Mouse (Mus musculus): ENCODE measurements at regions not wholly inside any gene's neighbourhood (a gene's known extent, or its start where the extent isn't known, plus 50 kb on each side); places are given as distances from the start of the nearest gene placed in this dataset.

DNA sequence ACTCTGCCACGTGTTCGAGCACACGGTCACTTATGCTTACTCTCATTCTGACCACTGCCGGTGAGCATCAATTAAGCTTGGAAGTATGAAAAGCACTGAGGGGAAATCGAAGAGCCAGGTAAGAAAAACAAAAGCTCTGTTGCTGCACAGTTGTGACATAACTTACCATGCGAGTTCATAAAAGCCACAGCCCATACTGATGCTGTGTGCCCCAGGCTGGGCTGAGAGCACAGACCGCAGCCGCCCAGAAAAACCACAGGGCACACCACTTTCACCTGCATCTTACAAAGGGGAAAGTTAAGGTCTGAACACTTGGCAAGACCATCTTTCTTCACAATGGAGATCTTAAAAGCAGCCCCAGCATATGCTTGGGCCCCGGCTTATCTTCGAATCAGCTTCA lies 338.2 kb upstream of the Nfe2l3 start:
- no peak for DNase-seq (ENCODE audit: low read depth, low spot score)

DNA sequence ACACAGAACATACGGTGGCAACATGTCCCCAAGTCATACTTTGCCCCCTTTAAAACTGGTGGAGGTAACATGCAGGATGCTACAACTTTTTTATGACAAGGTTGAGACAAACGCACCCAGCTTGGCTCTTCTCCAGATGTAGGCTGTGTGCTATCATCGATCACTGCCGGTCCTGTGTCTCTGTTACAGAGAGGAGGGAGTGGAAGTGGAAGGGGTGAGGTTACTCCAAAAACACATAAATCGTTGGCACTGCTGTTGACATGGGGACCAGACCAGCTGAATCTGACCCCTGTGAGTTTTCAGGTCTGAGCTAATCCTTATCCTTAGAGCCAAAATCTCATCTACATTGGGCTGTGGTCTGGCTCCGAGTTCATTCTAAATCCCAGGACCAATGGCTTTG lies 335.0 kb upstream of the Nfe2l3 start:
- no peak for DNase-seq (ENCODE audit: low read depth, low spot score)

DNA sequence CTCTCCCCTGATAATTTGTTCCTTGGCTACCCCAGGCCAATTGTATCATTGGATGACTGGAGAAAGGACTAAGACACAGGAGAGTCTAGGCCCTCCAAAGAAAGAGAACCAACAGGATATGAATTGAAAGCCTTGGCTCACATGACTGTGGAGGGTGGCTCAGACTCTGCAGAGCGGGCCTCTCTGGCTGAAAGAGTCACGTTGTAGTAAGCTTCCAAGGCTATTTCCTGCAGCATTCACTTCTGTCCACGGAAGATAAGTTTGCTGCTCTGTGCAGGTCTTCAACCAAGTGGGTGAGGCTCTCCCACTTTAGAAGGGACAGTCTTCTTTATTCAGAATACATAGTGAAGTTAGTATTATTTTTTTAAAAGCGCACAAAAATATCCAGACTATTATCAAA lies 332.1 kb upstream of the Nfe2l3 start:
- no peak for DNase-seq (ENCODE audit: low read depth, low spot score)

DNA sequence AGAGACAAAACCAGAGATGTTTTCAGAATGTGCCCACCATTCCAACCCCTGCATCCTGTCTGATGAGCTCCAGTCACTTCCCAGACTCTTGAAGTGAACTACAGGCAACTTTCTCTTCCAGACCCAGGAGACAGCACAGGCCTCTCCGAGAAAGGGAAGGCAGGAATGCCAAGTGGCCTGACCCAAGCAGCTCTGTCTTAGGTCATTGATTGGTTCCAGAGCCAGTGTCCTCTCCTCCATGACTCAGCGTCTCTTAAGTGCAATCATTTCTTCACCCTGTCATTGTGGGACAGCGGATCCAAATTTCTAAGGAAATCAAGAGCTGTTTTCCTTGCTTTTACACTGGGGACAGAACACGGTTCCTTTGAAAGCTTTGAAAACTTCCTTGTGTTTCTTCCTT lies 329.2 kb upstream of the Nfe2l3 start:
- no peak for DNase-seq (ENCODE audit: low read depth, low spot score)

DNA sequence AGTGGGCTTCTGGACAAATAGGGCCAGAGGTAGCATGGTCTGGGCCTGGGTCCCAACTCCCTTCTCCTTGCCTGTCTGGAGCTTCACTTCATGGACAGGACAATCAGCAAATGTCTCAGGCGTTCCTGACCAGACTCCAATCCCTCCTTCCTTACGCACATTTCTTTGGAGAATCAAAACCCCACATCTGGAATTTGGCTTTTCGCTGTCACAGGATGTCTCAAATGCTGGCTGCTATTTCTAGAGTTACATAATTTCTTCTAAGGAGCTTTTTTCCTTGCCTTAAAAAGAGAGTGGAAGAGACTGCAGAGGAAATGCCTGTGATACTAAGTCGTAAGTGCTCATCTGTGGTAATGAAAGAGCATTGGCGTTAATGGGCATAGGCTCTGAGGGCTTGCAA lies 328.1 kb upstream of the Nfe2l3 start:
- DNase-seq (ENCODE audit: low read depth, low spot score) = no peak

DNA sequence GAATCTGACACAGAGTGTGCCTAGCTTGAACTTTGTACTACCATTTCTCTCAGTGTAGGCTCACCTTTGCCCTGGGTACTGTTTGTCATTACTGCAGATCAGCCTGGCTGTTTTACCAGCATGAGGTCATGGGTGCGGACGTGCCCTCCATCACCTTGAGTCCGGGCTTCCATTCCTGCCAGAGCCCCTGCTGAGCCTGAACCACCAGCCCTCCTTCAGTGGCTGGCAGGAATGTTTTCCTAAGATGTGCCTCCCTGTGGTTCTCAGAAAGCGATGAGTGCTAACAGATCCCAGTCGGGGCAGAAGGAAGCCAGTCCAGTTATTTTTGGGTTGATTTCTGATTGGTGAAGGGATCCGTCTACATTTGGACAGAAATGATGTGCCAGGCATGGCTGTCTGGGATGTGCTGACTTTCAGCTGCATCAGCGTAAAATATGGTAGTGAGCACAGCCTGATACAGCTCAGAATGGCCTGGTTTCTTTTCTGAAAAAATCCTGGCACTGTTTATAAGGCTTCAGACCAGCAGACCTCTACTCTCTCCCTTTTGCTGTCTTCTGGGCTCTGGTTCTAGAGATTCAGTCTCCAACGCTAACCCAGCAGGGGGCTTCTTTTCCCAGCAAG lies 324.0 kb upstream of the Nfe2l3 start:
- DNase-seq (ENCODE audit: low read depth, low spot score) = peak; percentile 54

DNA sequence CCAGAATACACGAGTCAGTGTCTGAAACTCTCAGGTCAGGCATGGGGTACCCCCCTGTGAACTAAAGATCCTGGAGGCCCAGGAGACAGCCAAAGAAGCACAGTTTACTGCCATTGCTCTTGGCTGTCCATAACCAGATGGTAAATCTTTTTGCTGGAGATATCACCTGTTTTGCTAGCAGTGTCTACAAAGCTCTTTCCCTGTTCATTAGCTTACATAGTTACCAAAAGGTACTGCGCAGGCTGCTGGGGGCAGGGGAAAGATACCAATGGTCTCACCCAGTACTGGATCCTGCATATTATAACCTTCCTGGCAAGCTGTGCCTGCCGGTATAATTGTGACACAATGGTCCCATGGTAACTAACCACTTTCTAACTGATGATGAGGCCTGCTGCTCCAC lies 321.9 kb upstream of the Nfe2l3 start:
- DNase-seq (ENCODE audit: low read depth, low spot score) = no peak

DNA sequence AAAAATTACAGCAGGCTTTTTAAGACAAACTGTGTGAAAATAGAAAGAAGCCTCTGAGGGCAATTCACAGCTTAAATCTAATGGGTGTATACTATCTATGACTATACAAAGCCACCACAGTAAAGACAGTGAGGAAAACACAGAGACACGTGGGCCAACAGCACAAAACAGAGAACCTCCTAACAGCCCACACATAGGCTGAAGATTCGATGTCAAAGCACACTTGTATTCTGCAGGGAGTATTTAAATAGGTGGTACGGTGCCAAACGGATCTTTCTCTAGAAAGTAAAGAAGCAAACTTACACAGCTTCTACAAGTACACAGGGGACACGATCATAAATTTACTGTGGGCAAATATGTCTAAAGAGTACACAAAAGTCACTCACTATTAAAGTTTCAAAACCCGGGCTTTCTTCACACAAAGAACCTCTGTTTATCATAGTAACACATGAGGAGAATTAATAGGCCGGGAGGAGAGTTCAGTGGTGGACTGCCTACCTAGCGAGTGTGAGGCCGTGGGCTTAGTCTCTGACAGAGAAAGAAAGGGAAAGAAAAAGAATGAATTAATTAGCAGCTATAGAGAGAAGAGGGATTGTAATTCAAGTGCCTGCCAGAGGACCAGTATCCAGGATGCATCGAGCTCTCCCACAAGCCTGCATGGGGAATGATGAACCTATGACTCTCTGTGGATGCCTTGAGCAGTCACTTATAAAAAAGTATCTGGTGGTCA lies 317.7 kb upstream of the Nfe2l3 start:
- DNase-seq (ENCODE audit: low read depth, low spot score) = no peak

DNA sequence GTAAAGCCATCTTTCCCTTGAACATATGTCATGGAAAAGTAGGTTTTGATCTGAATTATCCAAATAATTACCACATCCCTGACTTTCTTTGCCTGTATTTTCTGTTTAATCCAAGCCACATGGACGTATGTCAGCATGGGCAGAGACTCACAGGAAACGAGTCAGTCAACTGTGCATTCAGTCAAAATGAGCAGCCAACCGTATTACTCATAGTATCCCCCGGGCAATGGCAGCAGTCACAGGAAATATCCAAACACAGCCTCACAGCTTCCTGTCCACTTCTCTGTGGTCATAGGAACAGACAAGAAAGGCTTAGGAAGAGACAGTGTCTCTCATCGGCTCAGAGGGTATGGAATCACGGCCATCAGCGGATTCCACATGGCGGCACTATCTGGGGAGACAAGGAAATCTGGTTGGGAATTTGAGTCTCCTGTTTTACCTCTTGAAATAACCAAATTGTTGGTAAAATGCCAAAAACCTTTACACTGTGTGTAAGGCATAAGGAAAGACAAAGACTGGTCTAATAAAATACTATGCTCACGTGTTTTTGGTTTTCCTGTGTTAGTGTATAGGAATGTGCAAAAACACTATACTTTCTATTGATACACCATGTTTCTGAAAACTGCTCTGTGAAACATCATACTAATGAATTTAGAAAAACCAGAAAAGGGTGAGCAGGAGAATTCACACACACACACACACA lies 313.5 kb upstream of the Nfe2l3 start:
- no peak for DNase-seq (ENCODE audit: low read depth, low spot score)

DNA sequence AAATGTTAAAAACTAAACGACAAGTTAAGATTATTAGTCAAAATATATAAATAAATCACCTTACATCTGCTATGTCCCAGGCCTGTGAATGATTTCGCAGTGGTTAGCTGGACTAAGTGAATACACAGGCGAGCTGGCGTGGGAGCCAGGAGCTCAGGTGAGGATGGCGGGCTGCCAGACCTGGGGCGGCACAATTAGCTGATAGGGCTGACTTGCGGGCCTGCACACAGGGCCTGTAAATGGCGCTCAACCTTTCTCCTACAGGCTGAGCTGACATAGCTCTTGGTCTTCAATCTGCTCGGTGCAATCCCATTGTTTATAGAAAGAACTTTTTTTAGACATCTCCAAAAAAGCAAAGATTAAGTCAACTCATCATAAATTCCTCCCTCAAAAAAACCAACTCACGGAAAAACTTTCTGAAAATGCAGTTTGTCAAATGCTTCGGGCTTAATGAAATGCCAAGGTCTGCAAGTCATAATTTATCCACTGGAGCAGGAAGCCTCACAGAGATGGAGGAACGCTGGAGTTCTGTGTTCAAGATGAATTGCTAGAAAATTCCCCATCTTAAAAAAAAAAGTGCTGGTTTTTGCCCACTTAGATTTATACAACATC lies 312.7 kb upstream of the Nfe2l3 start:
- peak; percentile 27 for DNase-seq (ENCODE audit: low read depth, low spot score)

DNA sequence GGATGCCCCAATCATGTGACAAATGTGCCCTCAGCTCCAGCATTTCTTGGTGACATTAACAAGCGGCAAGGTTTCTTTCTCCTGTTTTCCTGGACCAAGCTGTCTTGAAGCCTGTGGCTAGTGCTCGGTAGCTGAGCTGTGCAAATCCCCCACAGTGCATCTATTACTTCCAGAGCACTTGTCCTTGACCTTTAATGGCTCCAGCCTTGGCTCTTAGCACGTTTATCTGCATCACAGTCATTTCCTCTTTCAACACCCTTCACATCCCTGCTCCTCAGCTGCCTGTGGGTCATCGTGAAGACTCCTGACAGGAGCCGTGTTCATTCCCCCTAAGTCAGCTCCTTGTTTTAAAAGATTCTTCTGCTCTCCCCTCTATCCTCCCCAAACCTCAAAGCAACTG lies 309.5 kb upstream of the Nfe2l3 start:
- DNase-seq (ENCODE audit: low read depth, low spot score) = peak; percentile 76

DNA sequence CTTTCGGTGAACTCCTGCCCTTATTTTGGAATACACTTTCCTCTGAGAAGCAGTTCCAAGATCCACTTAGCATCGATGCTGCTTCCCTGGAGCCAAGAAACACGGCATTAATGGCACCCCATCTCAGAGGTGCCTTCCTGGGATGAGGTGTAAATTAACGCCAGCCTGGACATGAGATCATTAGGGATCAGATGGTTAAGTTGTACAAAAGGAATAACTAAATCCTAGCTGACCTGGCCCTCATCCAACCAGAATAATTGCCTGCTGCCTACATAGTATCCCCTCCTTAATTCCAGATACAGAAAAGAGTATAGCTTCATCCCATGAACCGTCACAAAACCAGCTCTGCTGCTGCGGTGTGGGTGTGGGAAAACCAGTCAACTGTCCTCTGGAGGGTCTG lies 304.6 kb upstream of the Nfe2l3 start:
- no peak for DNase-seq (ENCODE audit: low read depth, low spot score)

DNA sequence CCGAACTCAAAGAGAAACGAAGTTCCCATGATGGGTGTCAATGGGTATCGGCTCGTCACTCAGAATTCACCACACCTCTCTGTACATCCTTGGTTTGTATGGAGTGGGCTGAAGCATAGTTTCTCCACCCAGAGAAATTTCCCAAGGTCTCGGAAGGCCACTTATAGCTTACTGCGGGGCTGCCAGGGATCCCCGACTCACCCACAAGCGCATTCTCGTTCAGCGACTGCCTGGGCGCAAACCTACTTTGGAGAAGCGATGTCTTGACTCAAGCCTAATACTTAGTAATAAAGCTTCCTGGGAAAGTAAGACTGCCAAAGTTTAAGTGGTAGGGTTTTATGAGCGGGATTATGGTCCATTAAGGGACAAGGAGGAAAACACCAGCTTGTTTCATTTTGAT lies 303.4 kb upstream of the Nfe2l3 start:
- no peak for DNase-seq (ENCODE audit: low read depth, low spot score)

DNA sequence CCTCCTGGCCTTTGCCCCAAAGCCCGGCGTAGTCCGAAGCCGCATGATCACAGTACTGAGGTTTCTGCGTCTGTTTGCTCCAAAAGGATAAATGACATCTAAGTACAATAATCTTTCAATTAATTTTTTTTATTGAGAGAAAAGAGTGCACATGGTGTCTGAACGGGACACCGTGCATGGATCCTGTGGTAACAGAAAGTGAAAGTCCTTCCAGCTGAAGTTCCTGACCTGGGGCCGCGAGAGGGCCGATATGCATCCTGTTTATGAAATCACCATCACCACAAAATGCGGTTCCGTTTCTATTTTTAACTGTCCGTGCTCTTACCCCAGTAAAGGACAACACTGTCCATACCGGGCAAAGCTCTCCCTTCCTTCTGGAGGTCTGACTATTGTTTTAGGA lies 302.9 kb upstream of the Nfe2l3 start:
- no peak for DNase-seq (ENCODE audit: low read depth, low spot score)

DNA sequence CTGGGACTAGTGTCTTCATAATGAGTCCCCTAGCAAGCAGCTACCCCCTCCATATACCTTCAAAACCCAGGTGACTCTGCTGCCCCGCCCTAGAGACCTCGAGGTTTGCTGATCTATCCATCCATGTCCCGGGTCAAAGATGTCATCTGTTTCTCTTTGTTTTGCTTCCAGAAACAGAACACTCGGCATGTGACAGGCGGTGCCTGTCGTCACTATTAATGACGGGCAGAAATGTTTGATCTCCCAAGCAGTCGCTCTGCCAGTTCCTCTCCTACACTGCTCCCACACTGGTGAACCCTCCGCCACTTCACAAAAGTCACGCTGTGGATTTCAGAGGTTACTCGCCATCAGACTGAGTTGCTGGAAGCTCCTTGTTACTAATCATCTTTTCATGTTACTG lies 287.7 kb upstream of the Nfe2l3 start:
- no peak for DNase-seq (ENCODE audit: low read depth, low spot score)

DNA sequence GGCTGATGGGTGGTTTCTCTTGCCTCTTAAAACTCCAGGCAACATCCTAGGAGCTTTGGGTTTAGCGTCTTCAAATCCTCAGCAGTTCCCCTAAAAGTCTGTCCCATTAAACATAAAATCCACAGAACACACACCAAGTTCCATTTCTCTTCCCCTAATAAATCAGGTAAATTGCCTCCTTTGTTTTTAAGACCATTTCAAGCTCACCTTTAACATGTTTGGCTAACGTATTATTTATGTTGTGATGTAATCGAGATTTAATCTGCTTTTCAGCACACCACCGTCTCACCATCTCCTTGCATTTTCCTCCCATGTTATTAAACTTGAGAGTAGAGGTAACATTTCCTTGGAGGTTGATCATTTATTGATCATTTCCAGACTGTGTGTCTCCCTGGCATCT lies 286.6 kb upstream of the Nfe2l3 start:
- DNase-seq (ENCODE audit: low read depth, low spot score) = no peak

DNA sequence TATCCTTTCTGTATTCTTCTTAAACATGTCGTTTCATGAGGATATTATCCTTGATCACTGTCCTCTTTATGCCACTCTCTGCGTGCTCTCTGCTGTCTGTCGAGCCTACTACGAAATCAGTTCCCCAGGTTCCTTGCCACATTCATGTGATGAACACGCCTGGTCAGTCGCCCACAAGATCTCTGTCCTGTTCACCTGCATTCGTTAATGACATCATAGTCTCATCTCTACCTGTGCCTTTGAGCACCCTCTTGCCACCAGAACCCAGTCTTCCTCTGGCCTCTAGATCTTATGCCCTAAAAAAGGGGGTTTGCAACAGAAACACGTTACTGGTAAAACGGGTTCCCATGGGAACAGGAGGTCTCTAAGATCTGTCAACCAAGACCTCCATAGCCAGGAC lies 283.6 kb upstream of the Nfe2l3 start:
- no peak for DNase-seq (ENCODE audit: low read depth, low spot score)

DNA sequence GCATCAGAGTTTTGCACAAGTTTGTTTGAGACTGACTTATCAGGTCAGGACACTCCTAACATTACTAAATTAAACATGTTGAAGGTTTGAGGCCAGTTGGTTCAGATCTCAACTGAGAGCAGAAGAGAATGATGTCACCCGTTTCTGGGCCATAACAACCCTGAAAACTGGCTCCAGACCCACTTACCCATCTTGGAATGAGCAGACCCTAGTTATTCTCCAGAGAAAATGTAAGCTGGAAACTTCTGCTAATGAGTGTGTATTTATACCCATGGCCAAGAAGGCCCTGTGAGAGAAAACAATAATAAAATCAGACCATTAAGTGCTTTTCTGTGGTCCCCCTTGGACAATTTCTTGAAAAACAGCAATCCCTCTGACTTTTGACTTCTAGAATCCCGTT lies 282.4 kb upstream of the Nfe2l3 start:
- DNase-seq (ENCODE audit: low read depth, low spot score) = no peak

DNA sequence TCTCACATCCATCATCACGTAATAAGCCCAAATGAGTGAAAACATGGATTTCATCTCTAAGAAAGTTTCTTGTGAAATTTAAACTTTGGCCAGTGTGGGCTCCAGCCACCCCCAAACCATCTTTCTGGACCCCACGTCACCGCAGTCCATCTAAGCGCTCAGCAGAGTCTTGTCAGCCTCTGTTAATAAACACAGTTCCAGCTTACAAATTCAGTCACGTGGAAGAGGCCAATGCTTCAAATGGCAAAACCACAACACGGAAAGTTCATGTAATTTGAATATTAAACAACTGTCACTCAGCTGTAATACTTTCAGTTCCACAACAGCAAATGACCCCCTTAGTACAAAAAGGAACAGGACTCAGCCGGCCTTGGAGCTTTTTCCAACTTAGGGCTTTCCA lies 282.0 kb upstream of the Nfe2l3 start:
- DNase-seq (ENCODE audit: low read depth, low spot score) = no peak

DNA sequence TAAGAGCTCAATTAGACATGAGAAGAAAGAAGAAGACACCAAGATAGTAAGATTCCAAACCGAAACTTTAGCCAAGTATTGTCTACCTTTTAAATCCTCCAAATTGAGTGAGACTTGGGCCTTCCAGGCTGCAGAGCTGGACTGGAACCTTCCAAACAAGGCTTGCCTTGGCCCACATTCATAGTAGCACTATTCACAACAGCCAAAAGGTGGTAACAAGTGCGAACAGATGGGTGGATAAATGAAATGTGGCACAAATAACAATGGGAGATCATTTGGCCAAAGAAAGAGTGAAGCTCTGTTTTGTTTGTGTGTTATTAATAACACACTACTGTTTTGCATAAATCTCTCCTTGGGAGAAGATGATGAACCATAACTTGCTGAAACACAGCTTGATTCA lies 281.6 kb upstream of the Nfe2l3 start:
- no peak for DNase-seq (ENCODE audit: low read depth, low spot score)

DNA sequence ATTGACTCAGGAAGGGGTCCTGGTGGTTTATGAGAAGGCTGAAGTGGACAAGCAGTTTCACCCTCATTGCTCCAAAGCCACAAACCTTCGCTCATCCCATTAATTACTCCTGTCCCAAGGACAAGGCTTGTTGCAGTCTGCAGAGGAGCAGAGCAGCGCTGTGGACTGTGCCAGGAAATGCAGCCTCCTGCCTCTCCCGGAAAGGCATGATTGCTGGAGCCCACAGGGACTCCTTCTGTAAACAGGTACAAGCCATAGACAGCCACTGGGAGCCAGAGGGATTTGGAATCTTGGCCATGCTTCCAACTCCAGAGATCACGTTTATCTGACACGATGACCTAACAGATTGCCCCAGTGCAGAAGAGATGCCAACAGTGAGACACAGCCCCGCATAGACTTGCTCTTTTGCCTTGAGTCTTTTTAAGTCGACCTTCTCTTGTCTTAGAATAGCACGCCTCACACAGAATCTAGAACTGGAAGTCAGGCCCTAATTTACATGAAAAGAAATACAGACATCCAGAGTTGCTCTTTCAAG lies 275.6 kb upstream of the Nfe2l3 start:
- no peak for DNase-seq (ENCODE audit: low read depth, low spot score)

DNA sequence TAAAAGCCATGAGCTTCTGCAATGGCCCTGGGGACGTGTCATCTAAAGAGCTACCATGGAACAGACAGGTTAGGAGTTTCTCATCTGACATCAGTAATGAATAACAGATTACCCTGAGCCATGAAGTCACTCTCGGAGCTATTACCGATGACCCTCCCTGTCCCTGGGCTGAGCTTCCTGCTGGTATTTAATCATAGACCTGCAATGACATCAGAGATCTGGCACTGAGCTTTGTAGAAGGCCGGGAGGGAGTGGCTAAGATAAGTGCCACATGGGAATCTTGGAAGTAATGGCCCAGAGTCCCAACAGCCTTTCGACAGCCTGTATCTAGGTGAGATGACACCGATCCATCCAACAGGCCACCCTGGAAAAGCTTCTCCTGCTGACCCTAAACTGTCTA lies 271.3 kb upstream of the Nfe2l3 start:
- DNase-seq (ENCODE audit: low read depth, low spot score) = no peak

Measured in ES-CJ7 (cell line).